Mouse (Mus musculus): ENCODE data around the gene Agpat1.

- TF ChIP-seq CTCF (IDR thresholded peaks at IDR 0.05; ENCODE audit: extremely low read depth, insufficient read length, insufficient replicate concordance, low read depth, low read length) (no peak), POLR2A (IDR thresholded peaks at IDR 0.05; ENCODE audit: low read depth, low read length) (no peak)
These were observed 58.9 kb downstream of the Agpat1 start for GRCm38 (mm10) chr17:34662978-34663377.
